Mouse (Mus musculus) liver, embryonic 14.5 days (tissue): ENCODE data around the gene Mospd2.

ENCODE experiments used
- CTCF ChIP-seq: IDR thresholded peaks from 2 replicates; pipeline ENCODE4 v1.5.1; 2016; ENCODE audit warnings: antibody characterized with exemption, low read depth, control low read depth
- EP300 ChIP-seq: IDR thresholded peaks from 2 replicates; pipeline ENCODE4 v1.6.1; 2016; ENCODE audit warnings: antibody characterized with exemption, low read depth

- TF ChIP-seq CTCF = no peak
- no peak for TF ChIP-seq EP300
These were observed 1.3 kb downstream of the Mospd2 start for GRCm38 (mm10) chrX:164978866-164979265.
